Mouse (Mus musculus) heart, postnatal 0 days (tissue): ENCODE results near the gene Gm11239. TPM values are rescaled to one million over a fixed set of nuclear protein-coding genes. Genes with fewer than 3 reads are reported as not detected.
"Not testable (repeated sequence)": the region's sequence is repeated elsewhere in the genome, so short reads cannot be mapped to it uniquely, and the experiment has no call there.

Experiments
- ATAC-seq: fragments of 200-750 bp; cut with Nextera tagmentation; 2 replicates; pipeline ENCODE4 v1.8.0; 2017; ENCODE audit warnings: low read depth, moderate number of reproducible peaks, moderate library complexity; ENCODE audit not compliant: insufficient read depth
- DNase-seq: peaks from one replicate; pipeline ENCODE4 v3.0.0-alpha.2; 2016; ENCODE audit warnings: low spot score
- H3K27ac ChIP-seq: fragments of 300-500 bp; sonication (generic); 2 replicates; pipeline ENCODE4 v1.5.1; 2014; ENCODE audit warnings: low read depth, mild to moderate bottlenecking
- H3K27me3 ChIP-seq: fragments of 300-500 bp; sonication (generic); 2 replicates; pipeline ENCODE4 v1.6.1; 2014; ENCODE audit warnings: low read length, mixed read lengths; ENCODE audit not compliant: control insufficient read depth, insufficient read depth
- H3K36me3 ChIP-seq: fragments of 300-500 bp; sonication (generic); replicated peaks from 2 replicates; pipeline ENCODE4 v1.6.1; 2014; ENCODE audit warnings: low read length, mixed read lengths; ENCODE audit not compliant: control insufficient read depth, insufficient read depth
- H3K4me1 ChIP-seq: fragments of 300-500 bp; sonication (generic); 2 replicates; pipeline ENCODE4 v1.6.1; 2014; ENCODE audit warnings: antibody characterized with exemption; ENCODE audit not compliant: control insufficient read depth, insufficient read depth
- H3K4me2 ChIP-seq: fragments of 300-500 bp; sonication (generic); 2 replicates; pipeline ENCODE4 v1.6.1; 2014; ENCODE audit warnings: low read depth, mild to moderate bottlenecking, low read length, moderate library complexity
- H3K4me3 ChIP-seq: fragments of 300-500 bp; sonication (generic); 2 replicates; pipeline ENCODE4 v1.5.1; 2014; ENCODE audit warnings: low read depth, low read length
- H3K9ac ChIP-seq: fragments of 300-500 bp; sonication (generic); replicated peaks from 2 replicates; pipeline ENCODE4 v1.6.1; 2014; ENCODE audit warnings: low read depth, low read length, mixed read lengths
- H3K9me3 ChIP-seq: fragments of 300-500 bp; sonication (generic); replicated peaks from 2 replicates; pipeline ENCODE4 v1.6.1; 2016; ENCODE audit warnings: low read length; ENCODE audit not compliant: control insufficient read depth
- CTCF ChIP-seq: IDR thresholded peaks from 2 replicates; pipeline ENCODE4 v1.5.1; 2016; ENCODE audit warnings: antibody characterized with exemption, control low read depth, low read depth
- EP300 ChIP-seq: IDR thresholded peaks from 2 replicates; pipeline ENCODE4 v1.6.1; 2016; ENCODE audit warnings: antibody characterized with exemption, low read depth
- WGBS: fragments of 180-500 bp; shearing (Covaris S2); extraction: QIAGEN DNeasy Blood & Tissue Kit; methylation state at CpG from one replicate; pipeline ENCODE4 v1.1.7; 2014; 5-methylcytosine and 5-hydroxymethylcytosine counted together
- polyA plus RNA-seq: library from polyadenylated mRNA; unstranded; fragments of >200 nt; fragmentation: Nextera tagmentation; extraction: Ambion mirVana; gene quantifications from 2 replicates; pipeline ENCODE4 v1.2.1, GENCODE M21; 2015
- total RNA-seq: library from RNA; depleted of rRNA; stranded (reverse); fragments of >200 nt; gene quantifications from 2 replicates; pipeline ENCODE4 v1.2.3, GENCODE M21; 2014; ENCODE audit warnings: low replicate concordance; rRNA removed

Gene Gm11239
- total RNA-seq (not detected in 2 replicates), polyA plus RNA-seq (not detected in 2 replicates)

- H3K27me3 ChIP-seq, H3K36me3 ChIP-seq, H3K4me3 ChIP-seq, ATAC-seq, H3K9me3 ChIP-seq, DNase-seq, H3K9ac ChIP-seq, H3K4me1 ChIP-seq, H3K4me2 ChIP-seq, H3K27ac ChIP-seq: not testable (repeated sequence)
- WGBS: no CpG with 5 or more reads among the region's 4 CpGs
These were observed at the start of gene Gm11239 for GRCm38 (mm10) chr4:73668054-73668453. Gene Gm11239, plus strand, starts transcription at chr4:73668354.

GRCm38 (mm10) chr4:73622684-73623083, 45.5 kb upstream of the Gm11239 start, which contains the start of gene Gm11237:
Gene Gm11237, plus strand, starts transcription at chr4:73622984.
- not testable (repeated sequence) for H3K4me3 ChIP-seq, H3K4me2 ChIP-seq, H3K4me1 ChIP-seq, DNase-seq, ATAC-seq, H3K9ac ChIP-seq, H3K9me3 ChIP-seq, H3K27ac ChIP-seq, H3K27me3 ChIP-seq, H3K36me3 ChIP-seq
- no CpG with 5 or more reads among the region's 3 CpGs for WGBS

- H3K27ac ChIP-seq, H3K9ac ChIP-seq, H3K27me3 ChIP-seq, H3K4me1 ChIP-seq, H3K4me2 ChIP-seq, H3K9me3 ChIP-seq, DNase-seq, H3K36me3 ChIP-seq, H3K4me3 ChIP-seq, ATAC-seq: not testable (repeated sequence)
- WGBS: no CpG with 5 or more reads among the region's 4 CpGs
These were observed 30.3 kb upstream of the Gm11239 start, which contains the start of gene Gm11236 for GRCm38 (mm10) chr4:73637821-73638220. Gene Gm11236, plus strand, starts transcription at chr4:73638121.

- not testable (repeated sequence) for H3K4me2 ChIP-seq, H3K27me3 ChIP-seq, H3K27ac ChIP-seq, ATAC-seq, H3K36me3 ChIP-seq, H3K4me1 ChIP-seq, H3K9me3 ChIP-seq, H3K4me3 ChIP-seq, DNase-seq, H3K9ac ChIP-seq
- 61% methylated on average over 4 of the region's 4 CpGs for WGBS
These were observed 6.3 kb upstream of the Gm11239 start for GRCm38 (mm10) chr4:73661864-73662263.

GRCm38 (mm10) chr4:73683216-73683615, 15.1 kb downstream of the Gm11239 start, which contains the start of gene Gm428:
Gene Gm428, plus strand, starts transcription at chr4:73683516.
- WGBS: no CpG with 5 or more reads among the region's 4 CpGs
- H3K4me2 ChIP-seq, H3K9ac ChIP-seq, H3K27ac ChIP-seq, H3K9me3 ChIP-seq, H3K4me1 ChIP-seq, H3K36me3 ChIP-seq, ATAC-seq, DNase-seq, H3K27me3 ChIP-seq, H3K4me3 ChIP-seq: not testable (repeated sequence)

- no peaks in the 10 kb centered on the region for H3K9me3 ChIP-seq
- H3K4me2 ChIP-seq: no peak overlapping the region
- no peak for ATAC-seq
- TF ChIP-seq EP300 (no peak), CTCF (no peak)
- 83% methylated on average over 1 of the region's 1 CpGs for WGBS
- no peaks in the 10 kb centered on the region for H3K36me3 ChIP-seq
- no peaks in the 10 kb centered on the region for H3K27me3 ChIP-seq
- no peaks in the 10 kb centered on the region for H3K4me1 ChIP-seq
- H3K4me3 ChIP-seq: no peak overlapping the region
- H3K9ac ChIP-seq: no peak overlapping the region
- no peak overlapping the region for H3K27ac ChIP-seq
- DNase-seq: no peak
These were observed 50.6 kb downstream of the Gm11239 start for GRCm38 (mm10) chr4:73718761-73719160.
